Mouse (Mus musculus) embryonic facial prominence, embryonic 12.5 days (tissue): ENCODE data around the gene Olfr1494. TPM values are rescaled to one million over a fixed set of nuclear protein-coding genes. Genes with fewer than 3 reads are reported as not detected.

Source experiments
- ATAC-seq: fragments of 200-750 bp; cut with Nextera tagmentation; 2 replicates; pipeline ENCODE4 v1.8.0; 2017; ENCODE audit not compliant: insufficient number of reproducible peaks, insufficient read depth, low FRiP score, low TSS enrichment
- H3K27ac ChIP-seq: fragments of 300-500 bp; sonication (generic); 2 replicates; pipeline ENCODE4 v1.5.1; 2016; ENCODE audit warnings: mild to moderate bottlenecking
- H3K27me3 ChIP-seq: fragments of 300-500 bp; sonication (generic); 2 replicates; pipeline ENCODE4 v1.6.1; 2016; ENCODE audit warnings: mild to moderate bottlenecking, moderate library complexity
- H3K36me3 ChIP-seq: fragments of 300-500 bp; sonication (generic); 2 replicates; pipeline ENCODE4 v1.6.1; 2016; ENCODE audit warnings: mild to moderate bottlenecking
- H3K4me1 ChIP-seq: fragments of 300-500 bp; sonication (generic); 2 replicates; pipeline ENCODE4 v1.6.1; 2016
- H3K4me2 ChIP-seq: fragments of 300-500 bp; sonication (generic); replicated peaks from 2 replicates; pipeline ENCODE4 v1.6.1; 2016; ENCODE audit warnings: mild to moderate bottlenecking, moderate library complexity
- H3K4me3 ChIP-seq: fragments of 300-500 bp; sonication (generic); 2 replicates; pipeline ENCODE4 v1.5.1; 2016; ENCODE audit warnings: mild to moderate bottlenecking
- H3K9ac ChIP-seq: fragments of 300-500 bp; sonication (generic); 2 replicates; pipeline ENCODE4 v1.6.1; 2016; ENCODE audit warnings: mild to moderate bottlenecking, moderate library complexity
- H3K9me3 ChIP-seq: fragments of 300-500 bp; sonication (generic); 2 replicates; pipeline ENCODE4 v1.6.1; 2016; ENCODE audit warnings: mild to moderate bottlenecking, moderate library complexity
- WGBS: fragments of 180-500 bp; shearing (Covaris S2); methylation state at CpG from one replicate; pipeline ENCODE4 v1.1.7; 2016; 5-methylcytosine and 5-hydroxymethylcytosine counted together
- polyA plus RNA-seq: library from polyadenylated mRNA; unstranded; fragments of >200 nt; fragmentation: Nextera tagmentation; extraction: Ambion mirVana; gene quantifications from 2 replicates; pipeline ENCODE4 v1.2.1, GENCODE M21; 2016

The Olfr1494 gene
- polyA plus RNA-seq = not detected in 2 replicates

DNA sequence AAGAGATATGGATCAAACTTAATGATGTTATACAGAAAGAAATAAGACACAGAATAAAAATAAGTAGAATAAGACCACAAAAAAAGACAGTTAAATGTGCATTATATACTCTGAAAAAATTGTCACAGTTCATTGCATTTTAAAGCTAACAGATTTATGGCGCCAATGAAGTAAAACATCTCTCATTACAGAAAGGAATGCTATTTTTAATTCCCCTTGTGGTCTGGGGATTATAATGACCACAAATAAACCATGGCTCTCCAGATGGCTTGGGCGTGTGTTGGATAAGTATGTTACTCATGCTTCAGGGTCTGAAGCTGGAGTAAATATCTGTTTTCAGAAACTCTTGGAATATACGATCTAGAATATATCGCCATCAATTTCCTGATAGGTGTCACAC lies at the start of gene Olfr1494:
Olfr1494 (plus strand) TSS at position 301 of the 400 bp plus-strand sequence.
- H3K4me2 ChIP-seq = no peak within 1 kb of the TSS
- no peak for ATAC-seq
- no peaks in the 10 kb centered on the region for H3K27me3 ChIP-seq
- H3K27ac ChIP-seq = no peak within 1 kb of the TSS
- no peak within 1 kb of the TSS for H3K9ac ChIP-seq
- no peaks in the 10 kb centered on the region for H3K4me1 ChIP-seq
- no peaks in the 10 kb centered on the region for H3K9me3 ChIP-seq
- 86% methylated on average over 4 of the region's 4 CpGs for WGBS
- no peak within 1 kb of the TSS for H3K4me3 ChIP-seq
- no peaks in the 10 kb centered on the region for H3K36me3 ChIP-seq

DNA sequence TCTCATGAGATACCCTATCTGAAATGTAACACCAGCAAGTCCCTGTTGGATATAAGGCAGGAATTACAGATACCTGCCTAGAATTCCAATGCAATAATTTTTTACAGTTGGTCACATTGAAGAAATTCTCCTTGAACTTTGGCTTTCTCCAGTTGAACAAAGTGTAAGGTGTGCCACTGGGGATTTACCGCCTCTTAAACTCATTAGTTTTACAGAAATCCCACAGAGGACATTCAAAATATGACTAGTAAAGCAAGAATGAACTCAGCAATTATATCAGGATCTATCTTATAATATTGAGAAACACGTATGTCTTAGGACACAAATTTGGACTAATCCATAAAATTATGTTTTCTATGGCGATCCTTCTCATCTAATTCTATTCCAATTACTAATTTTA lies 42.6 kb upstream of the Olfr1494 start, which contains the start of gene Olfr1491:
Olfr1491 (plus strand) TSS at position 301 of the 400 bp plus-strand sequence.
- Histone ChIP-seq H3K4me1 (no peaks in the 10 kb centered on the region), H3K27ac (no peak within 1 kb of the TSS), H3K9ac (no peak within 1 kb of the TSS), H3K36me3 (no peaks in the 10 kb centered on the region), H3K4me3 (no peak within 1 kb of the TSS), H3K4me2 (no peak within 1 kb of the TSS), H3K27me3 (no peaks in the 10 kb centered on the region), H3K9me3 (no peaks in the 10 kb centered on the region)
- ATAC-seq = no peak
- 72% methylated on average over 3 of the region's 3 CpGs for WGBS

DNA sequence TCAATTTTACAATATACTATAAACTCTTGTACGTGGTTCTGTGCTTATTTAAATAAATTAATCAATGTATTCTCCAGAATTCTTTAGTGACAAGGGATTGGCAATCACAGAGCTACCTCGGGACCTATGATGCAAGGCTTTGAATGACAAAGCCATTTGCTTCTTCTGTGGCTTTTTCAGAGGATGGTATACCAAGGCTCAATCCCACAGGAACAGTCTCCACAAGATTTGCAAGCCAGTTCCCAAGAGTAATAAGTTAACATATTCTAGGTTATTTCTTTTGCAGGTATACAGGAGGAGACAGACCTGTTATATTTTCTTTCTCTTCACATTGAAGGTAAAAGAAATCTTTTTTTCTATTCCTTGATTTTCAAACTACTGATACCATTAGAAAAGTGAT lies 16.6 kb upstream of the Olfr1494 start, which contains the start of gene Olfr1493-ps1:
Olfr1493-ps1 (plus strand) TSS at position 301 of the 400 bp plus-strand sequence.
- no peaks in the 10 kb centered on the region for H3K4me1 ChIP-seq
- H3K9me3 ChIP-seq = 0 out of 2 replicates have a peak, but pooled peaks cover 3% of the 10 kb centered on the region
- no peaks in the 10 kb centered on the region for H3K36me3 ChIP-seq
- H3K4me2 ChIP-seq = no peak within 1 kb of the TSS
- WGBS = 58% methylated on average over 2 of the region's 2 CpGs
- no peak within 1 kb of the TSS for H3K27ac ChIP-seq
- no peak within 1 kb of the TSS for H3K9ac ChIP-seq
- no peak for ATAC-seq
- H3K27me3 ChIP-seq = no peaks in the 10 kb centered on the region
- no peak within 1 kb of the TSS for H3K4me3 ChIP-seq

DNA sequence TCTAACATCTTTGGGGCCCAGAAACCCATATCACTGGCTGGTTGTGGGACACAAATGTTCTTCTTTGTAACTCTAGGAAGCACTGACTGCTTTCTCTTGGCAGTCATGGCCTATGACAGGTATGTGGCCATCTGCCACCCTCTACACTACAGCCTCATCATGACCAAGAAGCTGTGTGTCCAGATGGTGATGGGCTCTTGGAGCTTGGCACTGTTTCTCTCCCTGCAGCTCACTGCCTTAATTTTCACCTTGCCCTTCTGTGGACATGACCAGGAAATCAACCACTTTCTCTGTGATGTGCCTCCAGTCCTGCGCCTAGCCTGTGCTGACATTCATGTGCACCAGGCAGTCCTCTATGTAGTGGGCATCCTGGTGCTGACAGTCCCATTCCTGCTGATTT lies 9.8 kb downstream of the Olfr1494 start:
- WGBS = 81% methylated on average over 1 of the region's 1 CpGs
- ATAC-seq = no peak
- no peak overlapping the region for H3K9ac ChIP-seq
- no peak overlapping the region for H3K4me3 ChIP-seq
- no peak overlapping the region for H3K27ac ChIP-seq
- no peaks in the 10 kb centered on the region for H3K9me3 ChIP-seq
- no peaks in the 10 kb centered on the region for H3K27me3 ChIP-seq
- H3K36me3 ChIP-seq = no peaks in the 10 kb centered on the region
- no peaks in the 10 kb centered on the region for H3K4me1 ChIP-seq
- H3K4me2 ChIP-seq = no peak overlapping the region

DNA sequence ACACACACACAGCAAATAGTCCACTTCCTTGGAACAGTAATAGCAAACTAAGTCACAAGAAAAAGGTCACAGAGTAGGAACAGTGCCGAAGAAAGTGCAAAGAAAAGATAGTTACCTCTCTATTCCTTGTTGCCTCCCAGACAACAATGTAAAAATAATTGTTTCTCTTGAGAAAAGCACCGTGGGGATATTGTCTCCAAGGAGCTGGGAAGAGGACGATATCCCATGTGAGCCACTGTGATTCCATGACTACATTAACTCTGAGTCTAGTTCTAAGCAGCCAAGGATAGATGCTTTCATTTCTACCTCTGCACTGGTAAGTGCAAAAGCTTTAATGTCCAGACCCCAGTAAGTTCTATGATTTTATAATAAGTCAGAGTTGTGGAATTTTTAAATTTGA lies 24.8 kb downstream of the Olfr1494 start, which contains the start of gene Olfr1495:
Olfr1495 (plus strand) TSS at position 301 of the 400 bp plus-strand sequence.
- no peaks in the 10 kb centered on the region for H3K9me3 ChIP-seq
- H3K27ac ChIP-seq = no peak within 1 kb of the TSS
- WGBS = 83% methylated on average over 3 of the region's 3 CpGs
- H3K4me1 ChIP-seq = no peaks in the 10 kb centered on the region
- no peak within 1 kb of the TSS for H3K4me3 ChIP-seq
- ATAC-seq = no peak
- no peak within 1 kb of the TSS for H3K4me2 ChIP-seq
- no peak within 1 kb of the TSS for H3K9ac ChIP-seq
- no peaks in the 10 kb centered on the region for H3K36me3 ChIP-seq
- no peaks in the 10 kb centered on the region for H3K27me3 ChIP-seq

DNA sequence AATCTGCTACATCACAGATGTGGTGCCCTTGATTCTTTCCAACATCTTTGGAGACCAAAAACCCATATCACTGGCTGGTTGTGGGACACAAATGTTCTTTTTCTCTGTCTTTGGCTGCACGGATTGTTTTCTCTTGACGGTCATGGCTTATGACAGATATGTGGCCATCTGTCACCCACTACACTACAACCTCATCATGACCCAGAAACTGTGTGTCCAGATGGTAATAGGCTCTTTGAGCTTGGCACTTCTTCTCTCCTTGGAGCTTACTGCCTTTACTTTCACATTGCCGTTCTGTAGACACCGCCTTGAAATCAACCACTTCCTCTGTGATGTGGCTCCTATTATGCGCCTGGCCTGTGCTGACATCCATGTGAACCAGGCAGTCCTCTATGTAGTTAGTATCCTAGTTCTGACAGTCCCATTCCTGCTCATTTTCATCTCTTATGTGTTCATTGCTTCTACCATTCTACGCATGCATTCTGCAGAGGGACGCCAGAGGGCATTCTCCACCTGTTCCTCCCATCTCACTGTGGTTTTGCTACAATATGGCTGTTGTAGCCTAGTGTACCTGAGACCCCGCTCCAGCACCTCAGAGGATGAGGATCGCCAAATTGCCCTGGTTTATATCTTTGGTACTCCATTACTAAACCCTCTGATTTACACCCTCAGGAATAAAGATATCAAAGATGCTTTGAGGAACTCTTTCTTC lies 29.2 kb downstream of the Olfr1494 start:
- Histone ChIP-seq H3K9me3 (no peaks in the 10 kb centered on the region), H3K27ac (no peak overlapping the region), H3K4me2 (no peak overlapping the region), H3K4me1 (no peaks in the 10 kb centered on the region), H3K36me3 (no peaks in the 10 kb centered on the region), H3K9ac (no peak overlapping the region), H3K4me3 (no peak overlapping the region), H3K27me3 (no peaks in the 10 kb centered on the region)
- WGBS = 90% methylated on average over 9 of the region's 9 CpGs
- no peak for ATAC-seq

DNA sequence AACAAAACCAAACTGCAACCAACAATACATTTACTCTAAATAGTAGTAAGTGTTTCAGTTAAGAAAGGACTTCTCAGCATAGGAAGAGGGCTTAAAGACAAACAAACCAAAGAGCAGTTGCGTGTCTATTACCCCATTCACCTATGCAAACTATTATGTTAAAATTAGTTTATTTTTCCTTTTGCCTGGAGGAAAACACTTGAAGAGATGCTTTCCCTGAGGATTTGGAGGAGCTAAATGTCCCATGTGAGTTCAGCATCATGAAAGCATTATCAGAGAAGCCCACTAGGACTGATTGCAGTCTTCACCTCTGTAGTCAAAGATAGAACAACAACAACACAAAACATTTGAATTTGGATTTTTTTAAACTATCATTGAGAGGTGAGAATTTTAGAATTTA lies 38.0 kb downstream of the Olfr1494 start, which contains the start of gene Olfr1496:
Olfr1496 (plus strand) TSS at position 301 of the 400 bp plus-strand sequence.
- Histone ChIP-seq H3K4me1 (no peaks in the 10 kb centered on the region), H3K27me3 (no peaks in the 10 kb centered on the region), H3K36me3 (no peaks in the 10 kb centered on the region), H3K9ac (no peak within 1 kb of the TSS), H3K4me2 (no peak within 1 kb of the TSS), H3K9me3 (no peaks in the 10 kb centered on the region), H3K4me3 (no peak within 1 kb of the TSS), H3K27ac (no peak within 1 kb of the TSS)
- no peak for ATAC-seq
- 73% methylated on average over 1 of the region's 1 CpGs for WGBS

DNA sequence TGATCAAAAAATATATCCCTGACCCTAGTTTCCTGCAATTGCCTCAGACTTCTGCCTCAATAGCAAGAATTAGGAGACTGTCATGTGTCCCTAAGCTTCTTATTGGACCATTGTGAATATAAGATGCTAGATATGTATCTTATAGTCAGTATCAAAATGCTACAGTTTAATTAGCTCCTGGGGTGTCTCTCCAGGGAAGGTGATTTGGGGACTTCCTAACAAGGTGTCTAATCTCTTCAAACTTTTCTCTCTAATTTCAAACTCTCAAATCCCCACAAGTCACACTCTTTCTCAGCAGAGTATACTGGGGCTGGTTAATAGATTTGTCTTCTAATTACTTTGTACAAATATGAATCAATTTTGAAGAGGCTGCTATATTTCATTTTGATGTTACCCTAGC lies 58.6 kb downstream of the Olfr1494 start, which contains the start of gene Olfr1497:
Olfr1497 (minus strand) TSS at position 101 of the 400 bp plus-strand sequence.
- Histone ChIP-seq H3K9ac (no peak within 1 kb of the TSS), H3K27ac (no peak within 1 kb of the TSS), H3K36me3 (no peaks in the 10 kb centered on the region), H3K27me3 (no peaks in the 10 kb centered on the region), H3K4me3 (no peak within 1 kb of the TSS), H3K9me3 (no peaks in the 10 kb centered on the region), H3K4me2 (no peak within 1 kb of the TSS), H3K4me1 (no peaks in the 10 kb centered on the region)
- ATAC-seq = no peak

Other genes starting within 250 kb of the Olfr1494 start
- not detected in 2 replicates for gene Olfr1477, start 239.2 kb upstream of the Olfr1494 start, polyA plus RNA-seq
- gene Olfr1480, start 211.8 kb upstream of the Olfr1494 start, polyA plus RNA-seq = not detected in 2 replicates
- gene Olfr1484, start 156.2 kb upstream of the Olfr1494 start, polyA plus RNA-seq = not detected in 2 replicates
- gene Olfr1487, start 122.4 kb upstream of the Olfr1494 start, polyA plus RNA-seq = not detected in 2 replicates
- gene Olfr1489, start 108.1 kb upstream of the Olfr1494 start, polyA plus RNA-seq = not detected in 2 replicates
- not detected in 2 replicates for gene Olfr1490, start 88.6 kb upstream of the Olfr1494 start, polyA plus RNA-seq
- not detected in 2 replicates for gene Olfr1491, start 42.5 kb upstream of the Olfr1494 start, polyA plus RNA-seq
- not detected in 2 replicates for gene Olfr1493-ps1, start 16.4 kb upstream of the Olfr1494 start, polyA plus RNA-seq
- not detected in 2 replicates for gene Olfr1495, start 24.9 kb downstream of the Olfr1494 start, polyA plus RNA-seq
- not detected in 2 replicates for gene Olfr1496, start 38.1 kb downstream of the Olfr1494 start, polyA plus RNA-seq
- not detected in 2 replicates for gene Olfr1497, start 58.5 kb downstream of the Olfr1494 start, polyA plus RNA-seq
- gene Olfr1499, start 79.7 kb downstream of the Olfr1494 start, polyA plus RNA-seq = not detected in 2 replicates
- 0.09 TPM in 1 of 2 replicates, not detected in the other for gene Olfr1500, start 90.8 kb downstream of the Olfr1494 start, polyA plus RNA-seq
- gene Olfr1501, start 111.0 kb downstream of the Olfr1494 start, polyA plus RNA-seq = not detected in 2 replicates
- not detected in 2 replicates for gene Olfr1502, start 122.1 kb downstream of the Olfr1494 start, polyA plus RNA-seq
- not detected in 2 replicates for gene Olfr1504, start 158.2 kb downstream of the Olfr1494 start, polyA plus RNA-seq
- gene Olfr1505, start 173.8 kb downstream of the Olfr1494 start, polyA plus RNA-seq = not detected in 2 replicates